Mouse (Mus musculus) liver, adult 2 months (tissue): Measurements from ENCODE around the gene Wdr35.

Experiments used
- CTCF ChIP-seq: fragments of 200-500 bp; IDR thresholded peaks from 2 replicates; pipeline ENCODE4 v1.5.1; 2011; ENCODE audit warnings: low read depth, low read length, control low read depth
- POLR2A ChIP-seq: fragments of 200-500 bp; IDR thresholded peaks from 2 replicates; pipeline ENCODE4 v1.6.1; 2011; ENCODE audit warnings: low read length, control low read depth; ENCODE audit not compliant: insufficient read depth; ENCODE audit errors: extremely low read depth

- TF ChIP-seq CTCF: no peak
- no peak for TF ChIP-seq POLR2A
Measured at GRCm38 (mm10) chr12:8941699-8942392, 31.8 kb upstream of the Wdr35 start.
